Mouse (Mus musculus): ENCODE data around the gene Atp11a.

GRCm38 (mm10) chr8:12805569-12805968, 48.8 kb downstream of the Atp11a start:
- no peak for TF ChIP-seq GATA1 (IDR thresholded peaks at IDR 0.05; ENCODE audit: low read length)
- no peak for TF ChIP-seq TAL1 (IDR thresholded peaks at IDR 0.05; ENCODE audit: low read length)

All from erythroblast, embryonic 14.5 days (primary cell).